Mouse (Mus musculus): ENCODE results near the gene Prkci. TPM values are rescaled to one million over a fixed set of nuclear protein-coding genes. Genes with fewer than 3 reads are reported as not detected.

Prkci gene
- 19.4 and 48.4 TPM in 2 replicates for polyA plus RNA-seq (2014; fragmentation: Nextera tagmentation; extraction: Ambion mirVana)

DNA sequence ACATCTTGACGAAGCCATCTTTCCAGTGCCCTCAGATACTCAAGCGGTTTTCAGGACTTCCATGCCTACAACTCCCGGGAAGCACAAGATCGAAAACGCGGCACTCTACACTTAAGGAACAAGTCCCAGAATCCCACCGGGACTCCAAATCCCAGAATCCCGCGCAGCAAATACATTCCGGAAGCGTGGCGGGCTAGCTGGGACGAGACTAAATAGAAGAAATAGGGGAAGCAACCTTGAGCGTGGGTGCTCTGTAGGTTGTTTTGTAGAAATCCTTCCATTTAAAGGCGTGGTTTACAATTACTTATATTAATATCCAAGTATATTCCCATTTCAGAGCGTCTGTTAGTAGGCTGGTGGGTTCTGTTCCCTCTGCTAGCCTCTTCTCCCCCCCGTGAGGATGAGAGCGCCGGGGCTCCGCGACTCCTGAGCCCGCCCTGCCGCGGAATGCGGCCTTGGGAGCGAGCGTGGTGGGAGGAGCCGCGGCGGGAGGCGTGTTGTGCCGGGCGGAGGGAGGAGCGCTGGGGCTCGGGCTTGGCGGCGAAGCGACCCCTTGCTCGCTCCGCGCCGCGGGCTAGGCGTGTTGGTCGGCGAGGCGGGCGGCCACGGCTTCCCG, at the start of gene Prkci:
TSS of gene Prkci (plus strand) at position 465 of the 616 bp plus-strand sequence.
- peak within 1 kb of the TSS; percentile 78 for H3K9ac ChIP-seq (ENCODE audit: low read depth, low read length)
- peak within 1 kb of the TSS; percentile 82; the same call in 1 of the 2 replicates for H3K27ac ChIP-seq (ENCODE audit: low read depth, low read length)
- H3K27me3 ChIP-seq (ENCODE audit: control insufficient read depth, insufficient read depth, low read length) = no peaks in the 10 kb centered on the region
- peak within 1 kb of the TSS; percentile 71 for H3K4me2 ChIP-seq (replicated peaks; ENCODE audit: low read depth, low read length)
- H3K4me1 ChIP-seq (ENCODE audit: control insufficient read depth, insufficient read depth, low read length) = peaks cover 20% of the 10 kb centered on the region
- WGBS = under 1% methylated on average over 33 of the region's 50 CpGs
- ATAC-seq (ENCODE audit: low FRiP score, low TSS enrichment) = peak; percentile 97
- no peaks in the 10 kb centered on the region for H3K36me3 ChIP-seq (ENCODE audit: control insufficient read depth, insufficient read depth, low read length)
- H3K4me3 ChIP-seq (ENCODE audit: low read length) = peak within 1 kb of the TSS; percentile 92
- no peaks in the 10 kb centered on the region for H3K9me3 ChIP-seq (ENCODE audit: control insufficient read depth, low read length)

DNA sequence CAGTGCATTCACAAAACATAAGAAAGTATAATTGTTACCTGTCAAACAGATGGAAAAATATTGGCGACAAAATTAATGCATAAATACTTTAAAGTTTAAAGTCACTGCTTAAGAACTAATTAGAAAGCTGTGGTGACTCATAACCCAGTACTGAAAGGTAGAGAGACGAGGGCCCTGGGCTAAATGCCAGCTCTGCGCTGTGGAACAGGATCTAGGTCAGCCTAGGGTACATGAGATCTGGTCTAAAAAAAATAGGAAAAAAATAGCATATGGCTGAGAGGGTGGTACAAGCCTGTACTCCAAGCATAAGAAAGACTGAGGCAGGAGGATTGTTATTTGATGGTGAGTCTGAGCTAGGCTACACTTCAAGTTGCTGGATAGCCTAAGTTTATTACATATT, 43.9 kb upstream of the Prkci start:
- Histone ChIP-seq H3K9ac (ENCODE audit: low read depth, low read length) (no peak overlapping the region), H3K4me1 (ENCODE audit: control insufficient read depth, insufficient read depth, low read length) (no peaks in the 10 kb centered on the region), H3K9me3 (ENCODE audit: control insufficient read depth, low read length) (no peaks in the 10 kb centered on the region), H3K4me2 (replicated peaks; ENCODE audit: low read depth, low read length) (no peak overlapping the region), H3K4me3 (ENCODE audit: low read length) (no peak overlapping the region), H3K27me3 (ENCODE audit: control insufficient read depth, insufficient read depth, low read length) (no peaks in the 10 kb centered on the region), H3K36me3 (ENCODE audit: control insufficient read depth, insufficient read depth, low read length) (peaks cover 49% of the 10 kb centered on the region), H3K27ac (ENCODE audit: low read depth, low read length) (no peak overlapping the region)
- ATAC-seq (ENCODE audit: low FRiP score, low TSS enrichment) = no peak
- 84% methylated on average over 3 of the region's 3 CpGs for WGBS

DNA sequence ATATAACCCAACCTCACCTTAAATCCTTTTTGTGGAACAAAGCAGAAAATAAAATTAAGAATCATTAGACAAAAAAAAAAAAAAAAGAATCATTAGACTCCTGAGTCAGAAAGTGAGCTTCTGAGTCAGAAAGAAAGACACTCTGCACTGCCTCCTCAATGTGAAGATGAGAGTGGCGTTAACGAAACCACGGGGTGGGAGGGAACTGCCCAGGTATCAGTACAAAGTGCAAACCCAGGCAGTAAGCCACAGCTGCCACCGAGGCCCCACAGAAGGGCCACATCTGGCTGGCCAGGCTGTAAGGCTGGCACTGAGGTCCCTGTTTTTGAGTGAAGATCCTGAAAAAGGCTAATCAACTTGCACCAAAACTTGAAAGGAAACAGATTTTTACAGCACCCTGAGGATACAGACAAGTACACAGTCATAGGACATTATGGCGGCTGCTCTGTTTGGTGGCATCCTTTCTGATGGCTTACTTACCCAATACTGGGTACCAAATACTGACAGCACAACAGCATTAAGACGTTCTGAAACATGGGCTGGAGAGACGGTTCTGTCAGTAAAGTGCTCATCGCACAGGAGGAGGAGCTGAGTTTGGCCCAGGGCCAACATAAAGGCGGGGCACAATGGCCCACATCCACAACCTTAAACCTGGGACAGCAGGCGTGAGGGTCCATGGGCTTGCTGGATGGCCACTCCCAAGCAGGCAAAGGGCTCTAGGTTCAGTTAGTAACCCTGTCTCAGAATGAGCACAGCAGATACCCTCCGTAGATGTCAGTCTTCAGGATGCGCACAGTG, 43.1 kb upstream of the Prkci start:
- Histone ChIP-seq H3K4me2 (replicated peaks; ENCODE audit: low read depth, low read length) (no peak overlapping the region), H3K9ac (ENCODE audit: low read depth, low read length) (no peak overlapping the region), H3K4me1 (ENCODE audit: control insufficient read depth, insufficient read depth, low read length) (no peaks in the 10 kb centered on the region), H3K27me3 (ENCODE audit: control insufficient read depth, insufficient read depth, low read length) (no peaks in the 10 kb centered on the region), H3K9me3 (ENCODE audit: control insufficient read depth, low read length) (no peaks in the 10 kb centered on the region), H3K27ac (ENCODE audit: low read depth, low read length) (no peak overlapping the region), H3K4me3 (ENCODE audit: low read length) (no peak overlapping the region), H3K36me3 (ENCODE audit: control insufficient read depth, insufficient read depth, low read length) (peaks cover 48% of the 10 kb centered on the region)
- 88% methylated on average over 12 of the region's 12 CpGs for WGBS
- no peak for ATAC-seq (ENCODE audit: low FRiP score, low TSS enrichment)

DNA sequence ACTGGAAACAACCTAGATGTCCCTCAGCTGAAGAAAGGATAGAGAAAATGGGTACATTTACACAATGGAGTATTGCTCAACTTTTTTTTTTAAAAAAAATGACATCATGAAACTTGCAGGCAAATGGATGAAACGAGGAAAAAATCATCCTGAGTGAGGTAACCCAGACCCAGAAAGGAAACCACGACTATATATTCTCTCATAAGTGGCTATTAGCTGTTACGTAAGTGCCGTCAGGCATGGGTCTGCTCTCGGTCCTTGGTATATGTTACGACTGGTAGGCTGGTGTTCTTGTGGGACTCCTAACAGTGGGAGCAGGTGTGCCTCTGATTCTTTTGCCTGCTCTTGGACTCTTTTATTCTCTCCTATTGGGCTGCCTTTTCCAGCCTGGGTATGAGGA, 39.2 kb upstream of the Prkci start:
- no peak for ATAC-seq (ENCODE audit: low FRiP score, low TSS enrichment)
- Histone ChIP-seq H3K27me3 (ENCODE audit: control insufficient read depth, insufficient read depth, low read length) (no peaks in the 10 kb centered on the region), H3K4me2 (replicated peaks; ENCODE audit: low read depth, low read length) (no peak overlapping the region)

DNA sequence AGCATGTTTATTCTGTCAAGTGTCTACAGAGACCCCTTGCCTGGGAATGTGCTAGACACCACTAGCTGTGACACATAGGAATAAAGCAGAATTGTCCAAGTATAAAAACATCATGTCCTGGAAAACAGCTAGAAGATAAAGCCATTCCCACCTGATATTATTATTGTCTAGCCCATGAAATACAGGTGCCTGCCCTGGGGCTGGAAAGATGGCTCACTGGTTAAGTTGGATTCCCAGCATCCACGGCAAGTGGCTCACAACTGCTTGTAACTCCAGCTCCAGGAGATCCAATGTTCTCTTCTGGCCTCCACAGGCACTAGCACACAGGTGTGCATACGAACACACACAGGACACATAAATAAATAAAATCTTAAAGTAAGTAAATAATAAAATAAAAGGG, 36.8 kb upstream of the Prkci start:
- ATAC-seq (ENCODE audit: low FRiP score, low TSS enrichment) = no peak
- no peak overlapping the region for H3K4me2 ChIP-seq (replicated peaks; ENCODE audit: low read depth, low read length)
- H3K4me3 ChIP-seq (ENCODE audit: low read length) = no peak overlapping the region
- H3K36me3 ChIP-seq (ENCODE audit: control insufficient read depth, insufficient read depth, low read length) = peaks cover 73% of the 10 kb centered on the region
- no peaks in the 10 kb centered on the region for H3K4me1 ChIP-seq (ENCODE audit: control insufficient read depth, insufficient read depth, low read length)
- no peaks in the 10 kb centered on the region for H3K9me3 ChIP-seq (ENCODE audit: control insufficient read depth, low read length)
- no peak overlapping the region for H3K27ac ChIP-seq (ENCODE audit: low read depth, low read length)
- no peak overlapping the region for H3K9ac ChIP-seq (ENCODE audit: low read depth, low read length)
- no peaks in the 10 kb centered on the region for H3K27me3 ChIP-seq (ENCODE audit: control insufficient read depth, insufficient read depth, low read length)
- WGBS = 86% methylated on average over 2 of the region's 2 CpGs

More for the DNA sequence above, 39.2 kb upstream of the Prkci start:
- H3K4me3 ChIP-seq (ENCODE audit: low read length) = no peak overlapping the region
- no peak overlapping the region for H3K27ac ChIP-seq (ENCODE audit: low read depth, low read length)
- no peaks in the 10 kb centered on the region for H3K9me3 ChIP-seq (ENCODE audit: control insufficient read depth, low read length)
- peaks cover 64% of the 10 kb centered on the region for H3K36me3 ChIP-seq (ENCODE audit: control insufficient read depth, insufficient read depth, low read length)
- no peaks in the 10 kb centered on the region for H3K4me1 ChIP-seq (ENCODE audit: control insufficient read depth, insufficient read depth, low read length)
- H3K9ac ChIP-seq (ENCODE audit: low read depth, low read length) = no peak overlapping the region
- 93% methylated on average over 6 of the region's 6 CpGs for WGBS

DNA sequence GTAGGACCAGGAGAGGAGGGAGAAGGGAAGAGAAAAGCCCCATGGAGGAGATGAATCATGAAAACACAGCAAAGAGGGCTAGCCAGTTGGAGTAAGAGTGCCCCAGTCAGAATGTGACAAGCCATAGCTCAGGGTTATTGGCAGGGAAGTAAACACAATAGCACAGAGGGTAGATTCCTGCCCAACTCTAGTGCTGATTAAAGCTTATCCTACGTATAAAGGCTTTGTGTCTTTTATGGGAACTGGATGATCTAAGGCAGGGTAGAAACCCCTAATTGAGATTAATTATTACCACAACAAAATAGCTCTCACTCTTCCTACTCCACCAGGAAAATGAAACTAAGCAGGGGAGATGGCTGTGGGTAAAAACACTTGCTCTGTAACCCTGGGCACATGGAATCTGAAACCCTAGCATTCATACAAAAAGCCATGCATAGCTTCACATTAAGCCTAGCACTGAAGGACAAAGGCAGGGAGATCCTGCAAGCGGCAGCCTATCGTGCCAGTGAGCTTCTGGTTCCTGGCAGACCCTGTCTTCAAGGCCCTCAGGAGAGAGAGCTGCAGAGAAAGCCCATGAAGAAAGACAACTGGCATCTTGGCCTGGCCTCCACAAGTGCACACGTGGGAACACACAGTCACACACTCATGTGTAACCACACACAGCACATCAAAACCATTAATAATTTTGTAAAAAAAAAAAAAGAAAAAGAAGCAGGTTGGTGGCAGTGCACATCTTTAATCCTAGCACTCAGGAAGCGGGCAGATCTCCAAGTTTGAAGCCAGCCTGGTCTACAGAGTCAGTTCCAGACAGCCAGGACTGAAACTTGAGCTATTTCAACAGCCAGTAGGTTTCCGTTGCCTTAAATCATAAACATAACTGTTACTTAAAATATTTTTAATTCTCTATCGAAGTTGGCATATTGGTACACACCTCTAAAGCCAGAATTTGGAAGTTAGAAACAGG, 35.4 kb upstream of the Prkci start:
- H3K36me3 ChIP-seq (ENCODE audit: control insufficient read depth, insufficient read depth, low read length) = peaks cover 76% of the 10 kb centered on the region
- H3K9ac ChIP-seq (ENCODE audit: low read depth, low read length) = no peak overlapping the region
- WGBS = 81% methylated on average over 7 of the region's 7 CpGs
- no peak overlapping the region for H3K27ac ChIP-seq (ENCODE audit: low read depth, low read length)
- no peaks in the 10 kb centered on the region for H3K4me1 ChIP-seq (ENCODE audit: control insufficient read depth, insufficient read depth, low read length)
- H3K4me3 ChIP-seq (ENCODE audit: low read length) = no peak overlapping the region
- H3K9me3 ChIP-seq (ENCODE audit: control insufficient read depth, low read length) = no peaks in the 10 kb centered on the region
- H3K27me3 ChIP-seq (ENCODE audit: control insufficient read depth, insufficient read depth, low read length) = no peaks in the 10 kb centered on the region
- H3K4me2 ChIP-seq (replicated peaks; ENCODE audit: low read depth, low read length) = no peak overlapping the region
- no peak for ATAC-seq (ENCODE audit: low FRiP score, low TSS enrichment)

DNA sequence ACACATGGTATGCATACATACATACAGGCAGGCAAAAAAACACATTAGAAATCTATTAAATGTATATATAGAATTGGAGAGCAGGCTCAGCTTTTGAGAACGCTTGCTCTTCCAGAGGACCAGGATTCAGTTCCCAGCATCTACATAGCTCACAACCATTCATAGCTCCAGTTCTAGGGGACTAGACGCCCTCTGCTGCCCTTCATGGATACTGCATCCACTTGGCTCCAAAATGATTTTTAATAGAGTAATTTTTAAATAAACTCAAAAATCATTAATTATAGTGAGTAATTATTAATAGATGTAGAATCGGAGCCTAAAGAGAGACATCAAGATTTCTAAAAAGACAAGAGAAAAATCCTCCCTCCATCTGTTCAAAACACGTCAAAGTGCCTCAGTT, 32.4 kb upstream of the Prkci start:
- H3K4me3 ChIP-seq (ENCODE audit: low read length) = no peak overlapping the region
- no peak for ATAC-seq (ENCODE audit: low FRiP score, low TSS enrichment)
- H3K4me2 ChIP-seq (replicated peaks; ENCODE audit: low read depth, low read length) = no peak overlapping the region
- H3K9ac ChIP-seq (ENCODE audit: low read depth, low read length) = no peak overlapping the region
- WGBS = 95% methylated on average over 4 of the region's 4 CpGs
- no peaks in the 10 kb centered on the region for H3K27me3 ChIP-seq (ENCODE audit: control insufficient read depth, insufficient read depth, low read length)
- no peaks in the 10 kb centered on the region for H3K9me3 ChIP-seq (ENCODE audit: control insufficient read depth, low read length)
- H3K36me3 ChIP-seq (ENCODE audit: control insufficient read depth, insufficient read depth, low read length) = peaks cover 62% of the 10 kb centered on the region
- no peak overlapping the region for H3K27ac ChIP-seq (ENCODE audit: low read depth, low read length)
- peaks cover 11% of the 10 kb centered on the region; the same call in 1 of the 2 replicates for H3K4me1 ChIP-seq (ENCODE audit: control insufficient read depth, insufficient read depth, low read length)

DNA sequence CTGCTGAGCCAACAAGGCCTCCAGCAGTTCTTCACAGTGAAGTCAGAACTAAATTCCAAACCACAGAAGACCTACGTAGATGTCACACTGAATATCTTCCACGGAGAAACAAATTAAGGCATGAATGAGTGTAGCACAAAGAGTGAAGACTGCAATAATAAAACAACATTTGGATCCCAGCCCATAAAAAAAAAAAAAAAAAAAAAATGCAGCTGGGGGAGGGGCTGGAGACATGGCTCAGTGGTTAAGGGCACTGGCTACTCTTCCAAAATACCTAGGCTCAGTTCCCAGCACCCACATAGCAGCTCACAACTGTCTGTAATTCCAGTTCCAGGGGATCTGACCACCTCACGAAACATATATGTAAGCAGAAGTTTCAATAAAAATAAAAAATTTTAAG, 31.3 kb upstream of the Prkci start:
- no peak overlapping the region for H3K4me2 ChIP-seq (replicated peaks; ENCODE audit: low read depth, low read length)
- no peak overlapping the region for H3K9ac ChIP-seq (ENCODE audit: low read depth, low read length)
- ATAC-seq (ENCODE audit: low FRiP score, low TSS enrichment) = no peak
- peaks cover 52% of the 10 kb centered on the region for H3K36me3 ChIP-seq (ENCODE audit: control insufficient read depth, insufficient read depth, low read length)
- WGBS = 91% methylated on average over 3 of the region's 3 CpGs
- H3K27me3 ChIP-seq (ENCODE audit: control insufficient read depth, insufficient read depth, low read length) = no peaks in the 10 kb centered on the region
- H3K9me3 ChIP-seq (ENCODE audit: control insufficient read depth, low read length) = no peaks in the 10 kb centered on the region
- H3K4me3 ChIP-seq (ENCODE audit: low read length) = no peak overlapping the region
- no peak overlapping the region for H3K27ac ChIP-seq (ENCODE audit: low read depth, low read length)
- peaks cover 13% of the 10 kb centered on the region; the same call in 1 of the 2 replicates for H3K4me1 ChIP-seq (ENCODE audit: control insufficient read depth, insufficient read depth, low read length)
